Mouse (Mus musculus): ENCODE measurements around the gene Ddah1.

DNA sequence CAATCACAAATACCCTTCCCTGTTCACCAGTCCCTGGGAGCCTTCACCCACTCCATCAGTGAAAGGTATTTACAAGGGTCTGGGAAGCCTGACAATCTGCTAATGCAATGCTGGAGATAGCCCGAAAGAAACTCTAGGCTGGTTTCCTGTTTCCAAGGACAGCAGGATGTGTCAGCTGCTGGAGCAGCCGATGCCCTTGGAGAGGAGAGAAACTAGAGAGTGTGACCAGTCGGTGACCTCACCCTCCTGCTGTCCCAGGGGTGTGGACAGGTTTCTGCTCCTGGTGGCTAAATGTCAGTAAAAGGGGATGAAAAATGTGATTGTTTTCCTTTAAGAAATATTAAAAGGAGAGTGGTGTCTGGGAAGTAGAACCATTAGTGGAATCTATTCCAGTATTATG is 28.4 kb upstream of the Ddah1 start:
- TF ChIP-seq POLR2A (IDR thresholded peaks at IDR 0.05; ENCODE audit: borderline replicate concordance, extremely low read depth, low read depth, low read length) = no peak
- no peak for TF ChIP-seq CTCF (IDR thresholded peaks at IDR 0.05; ENCODE audit: insufficient read depth, low read length)
